Mouse (Mus musculus) fibroblast of lung, adult 2 months (primary cell): ENCODE data around the gene Sh3rf3.

Experiments used
- DNase-seq: peaks from one replicate; pipeline ENCODE4 v3.0.0-alpha.2; 2011; ENCODE audit warnings: low read depth

Gene Sh3rf3

GRCm38 (mm10) chr10:58921643-58922188 lies 108.6 kb downstream of the Sh3rf3 start:
- no peak for DNase-seq

GRCm38 (mm10) chr10:58922216-58922829 lies 109.2 kb downstream of the Sh3rf3 start:
- DNase-seq = no peak

- no peak for DNase-seq
Observed at GRCm38 (mm10) chr10:58922993-58923392, 109.8 kb downstream of the Sh3rf3 start.

- DNase-seq = no peak
Observed at GRCm38 (mm10) chr10:58926578-58926977, 113.4 kb downstream of the Sh3rf3 start.

- peak; percentile 73 for DNase-seq
Observed at GRCm38 (mm10) chr10:58928952-58929442, 115.8 kb downstream of the Sh3rf3 start.

- DNase-seq = no peak
Observed at GRCm38 (mm10) chr10:58932151-58932773, 119.1 kb downstream of the Sh3rf3 start.

GRCm38 (mm10) chr10:58935606-58936005 lies 122.4 kb downstream of the Sh3rf3 start:
- DNase-seq = no peak

GRCm38 (mm10) chr10:58936441-58936860 lies 123.3 kb downstream of the Sh3rf3 start:
- no peak for DNase-seq

- DNase-seq = no peak
Observed at GRCm38 (mm10) chr10:58937521-58937920, 124.4 kb downstream of the Sh3rf3 start.

GRCm38 (mm10) chr10:58942819-58943218 lies 129.7 kb downstream of the Sh3rf3 start:
- no peak for DNase-seq

- DNase-seq = no peak
Observed at GRCm38 (mm10) chr10:58943661-58944400, 130.7 kb downstream of the Sh3rf3 start.

GRCm38 (mm10) chr10:58944930-58945329 lies 131.8 kb downstream of the Sh3rf3 start:
- peak; percentile 42 for DNase-seq

GRCm38 (mm10) chr10:58949770-58950638 lies 136.8 kb downstream of the Sh3rf3 start:
- no peak for DNase-seq

- DNase-seq = peak; percentile 93
Observed at GRCm38 (mm10) chr10:58960193-58960592, 147.0 kb downstream of the Sh3rf3 start.

- DNase-seq = no peak
Observed at GRCm38 (mm10) chr10:58968236-58968635, 155.1 kb downstream of the Sh3rf3 start.

GRCm38 (mm10) chr10:58969351-58969750 lies 156.2 kb downstream of the Sh3rf3 start:
- no peak for DNase-seq

GRCm38 (mm10) chr10:58972115-58972514 lies 159.0 kb downstream of the Sh3rf3 start:
- DNase-seq = no peak

- no peak for DNase-seq
Observed at GRCm38 (mm10) chr10:58974138-58974537, 161.0 kb downstream of the Sh3rf3 start.

GRCm38 (mm10) chr10:58979320-58979959 lies 166.3 kb downstream of the Sh3rf3 start:
- DNase-seq = no peak

- no peak for DNase-seq
Observed at GRCm38 (mm10) chr10:58981674-58982329, 168.6 kb downstream of the Sh3rf3 start.
